In the genomic region with DNA sequence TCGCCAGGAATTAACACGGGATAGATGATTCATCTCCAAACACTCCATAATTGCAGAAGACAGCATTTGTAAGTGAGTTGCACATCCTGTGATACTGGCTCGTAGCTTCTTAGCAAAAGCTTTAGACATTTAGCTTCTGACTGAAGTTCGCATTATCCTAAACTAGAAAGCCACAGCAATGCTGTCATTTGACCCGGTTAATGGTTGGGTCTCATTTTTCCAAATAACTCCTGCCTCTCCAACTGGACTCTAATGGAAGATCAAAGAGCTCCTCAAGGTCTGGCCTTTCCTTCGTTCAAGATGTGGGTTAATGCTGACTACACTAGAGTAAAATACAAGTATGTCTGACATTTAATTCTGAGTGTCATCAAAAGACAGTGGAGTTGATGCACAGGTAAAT, we compare ENCODE assay signal across 24 mouse cellular contexts.
DNase-seq lines count a peak whose midpoint lies in the region; ATAC-seq and TF ChIP-seq lines count a peak whose summit lies in the region.
"Had no signal": no experiment of that assay in that cellular context is flagged by ENCODE, and none has a peak within 500 bp of the region (broad histone marks: within the 10 kb centered on the region; RNA-seq: fewer than 3 reads in every experiment).

No protein-coding gene starts in this region.

- no peaks in the 10 kb centered on the region for H3K9me3 ChIP-seq in heart, embryonic 11.5 days (replicated peaks; ENCODE audit: control insufficient read depth, low read length)
- H3K9me3 ChIP-seq: G1E had no signal

- in situ Hi-C loops in Patski (cut with MboI; ENCODE audit: low pct_unique_long_range_greater_than_20kb): loop anchor here (10.0 kb wide), 1 partner anchor 204 kb away; a partner anchor contains a TSS

- H3K4me1 ChIP-seq in lung, adult 2 months (ENCODE audit: control insufficient read depth, insufficient read depth, low read length): no peaks in the 10 kb centered on the region
- no peaks in the 10 kb centered on the region for H3K4me1 ChIP-seq in heart, embryonic 11.5 days (ENCODE audit: control insufficient read depth, insufficient read depth, low read length)

- CTCF ChIA-PET in Patski (lab: Charles Lee): interaction anchor here (1.2 to 3.1 kb wide), 3 partner anchors 9 to 94 kb away, joined by 3 to 9 read pairs (median 5); no protein-coding TSS in a partner anchor

- no peak overlapping the region for H3K4me2 ChIP-seq in heart, embryonic 11.5 days

- no peak overlapping the region for H3K4me3 ChIP-seq in lung, adult 2 months (replicated peaks; ENCODE audit: extremely low read depth, low read depth, low read length)
- no peak overlapping the region for H3K4me3 ChIP-seq in heart, embryonic 11.5 days (ENCODE audit: low read depth, low read length)

- H3K9ac ChIP-seq in heart, embryonic 11.5 days (ENCODE audit: low read depth, low read length): no peak overlapping the region

- no peak for TF ChIP-seq CTCF in Patski (IDR thresholded peaks at IDR 0.05)
- TF ChIP-seq CTCF in lung, adult 2 months (IDR thresholded peaks at IDR 0.05; ENCODE audit: insufficient read depth, low read length): no peak

- POLR2A ChIA-PET in Patski (lab: Charles Lee): no interaction called here

- peak; percentile 79 for DNase-seq in Muller cell, postnatal 12 days (ENCODE audit: inconsistent ontology term)
- DNase-seq in Patski (ENCODE audit: low read depth, low spot score): no peak
- DNase-seq in brain, adult 2 months (ENCODE audit: low read depth, low spot score): peak; percentile 43
- DNase-seq in T-cell, adult 2 months (ENCODE audit: low spot score): no peak
- DNase-seq in lung, adult 2 months: no peak
- DNase-seq: adrenal gland, adult 2 months; adrenal gland, adult 8-10 months; adrenal gland, postnatal 10 days; adrenal gland, postnatal 14 days; adrenal gland, postnatal 25 days; adrenal gland, postnatal 36 days; B cell, adult 2 months; cerebellum, adult 11 months; cerebellum, adult 11-12 months; cerebellum, adult 18-20 months; cerebellum, adult 2 months; cerebellum, adult 8-10 months; cerebellum, adult 9-10 months; cerebellum, adult 9-11 months had no signal

- H3K27me3 ChIP-seq in Patski: no peaks in the 10 kb centered on the region
- no peaks in the 10 kb centered on the region for H3K27me3 ChIP-seq in heart, embryonic 11.5 days (ENCODE audit: control insufficient read depth, insufficient read depth, low read length)
- H3K27me3 ChIP-seq: CH12.LX had no signal

- H3K36me3 ChIP-seq in heart, embryonic 11.5 days (ENCODE audit: control insufficient read depth, insufficient read depth, low read length): no peaks in the 10 kb centered on the region
- H3K36me3 ChIP-seq: G1E had no signal

- ATAC-seq in Patski: peak; percentile 68
- no peak for ATAC-seq in heart, embryonic 11.5 days (replicated peaks; ENCODE audit: insufficient number of reproducible peaks, low FRiP score, low TSS enrichment)
- ATAC-seq: activated CD4-positive, CD25-positive, alpha-beta regulatory T cell, adult 4 months; CD4-positive, CD25-positive, alpha-beta regulatory T cell, adult 4 months had no signal

- H3K27ac ChIP-seq in heart, embryonic 11.5 days (ENCODE audit: low read depth, low read length): no peak overlapping the region

- TF ChIP-seq POLR2A in lung, adult 2 months (IDR thresholded peaks at IDR 0.05; ENCODE audit: borderline replicate concordance, extremely low read depth, low read depth, low read length): no peak

- WGBS in lung, adult 2 months: 62% methylated on average over 6 of the region's 6 CpGs
- WGBS in heart, embryonic 11.5 days (ENCODE audit: insufficient replicate concordance): 75% methylated on average over 6 of the region's 6 CpGs

Comparison
In these comparisons a context has a peak if more than half of its experiments do, and no peak if none do; other contexts are left out.
1. DNase-seq: peak in Muller cell, postnatal 12 days (single experiment) and brain, adult 2 months (single experiment); none in Patski (single experiment), T-cell, adult 2 months (single experiment) and lung, adult 2 months (single experiment).